Mouse (Mus musculus) CH12.LX (cell line): ENCODE data around the gene Mob4.

Source experiments
- BHLHE40 ChIP-seq: IDR thresholded peaks from 2 replicates; pipeline ENCODE4 v1.6.1; 2011; ENCODE audit warnings: mild to moderate bottlenecking, low read depth, low read length, improper control_type of control experiment
- CHD2 ChIP-seq: IDR thresholded peaks from 2 replicates; pipeline ENCODE4 v1.6.1; 2011; ENCODE audit warnings: low read length, improper control_type of control experiment
- CTCF ChIP-seq, 2 experiments: IDR thresholded peaks in 1 of 2; conservative IDR thresholded peaks in 1 of 2; 2 replicates each; pipeline ENCODE4 v1.5.1; 2011 to 2012; ENCODE audit warnings: low read depth in 2 of 2, low read length in 2 of 2, improper control_type of control experiment in 1 of 2, inconsistent platforms in 1 of 2, mild to moderate bottlenecking in 1 of 2, moderate library complexity in 1 of 2
- EP300 ChIP-seq: IDR thresholded peaks from 2 replicates; pipeline ENCODE4 v1.6.1; 2011; ENCODE audit warnings: low read length, improper control_type of control experiment
- ETS1 ChIP-seq: conservative IDR thresholded peaks from 2 replicates; pipeline ENCODE4 v1.6.1; 2012; ENCODE audit warnings: low read depth, mild to moderate bottlenecking, inconsistent platforms, low read length, improper control_type of control experiment, moderate library complexity
- HCFC1 ChIP-seq: IDR thresholded peaks from 2 replicates; pipeline ENCODE4 v1.6.1; 2012; ENCODE audit warnings: low read depth, mild to moderate bottlenecking, inconsistent platforms, low read length, improper control_type of control experiment
- MXI1 ChIP-seq: IDR thresholded peaks from 2 replicates; pipeline ENCODE4 v1.6.1; 2011; ENCODE audit warnings: mild to moderate bottlenecking, low read depth, low read length, improper control_type of control experiment
- POLR2A ChIP-seq: IDR thresholded peaks from 2 replicates; pipeline ENCODE4 v1.6.1; 2011; ENCODE audit warnings: low read depth, mild to moderate bottlenecking, improper control_type of control experiment, low read length
- POLR2AphosphoS2 ChIP-seq: IDR thresholded peaks from 2 replicates; pipeline ENCODE4 v1.6.1; 2011; ENCODE audit warnings: low read depth, low read length, improper control_type of control experiment
- SIN3A ChIP-seq: IDR thresholded peaks from 2 replicates; pipeline ENCODE4 v1.6.1; 2012; ENCODE audit warnings: low read length, improper control_type of control experiment, inconsistent platforms
- USF2 ChIP-seq: conservative IDR thresholded peaks from 2 replicates; pipeline ENCODE4 v1.6.1; 2011; ENCODE audit warnings: low read depth, low read length, improper control_type of control experiment

GRCm38 (mm10) chr1:55167560-55167959, 36.5 kb downstream of the Mob4 start:
- TF ChIP-seq CTCF (conservative IDR thresholded peaks at IDR 0.05 in 1 of 2, IDR thresholded peaks at IDR 0.05 in 1 of 2; ENCODE audit: low read depth in 2 of 2, low read length in 2 of 2) (no peak), POLR2A (no peak), HCFC1 (no peak), SIN3A (no peak), EP300 (no peak), USF2 (no peak), POLR2AphosphoS2 (no peak), ETS1 (no peak), CHD2 (no peak), BHLHE40 (no peak), MXI1 (no peak)
